Mouse (Mus musculus) bone marrow macrophage, adult 2 months (primary cell): ENCODE data around the gene 4930558K02Rik.

Experiments used
- CTCF ChIP-seq: IDR thresholded peaks from 2 replicates; pipeline ENCODE4 v1.5.1; 2012; ENCODE audit warnings: low read depth, mild to moderate bottlenecking, low read length, moderate library complexity
- POLR2A ChIP-seq: IDR thresholded peaks from 2 replicates; pipeline ENCODE4 v1.6.1; 2012; ENCODE audit warnings: mild to moderate bottlenecking, low read depth, low read length, borderline replicate concordance

- TF ChIP-seq CTCF: no peak
- TF ChIP-seq POLR2A: no peak
These were observed 63.4 kb downstream of the 4930558K02Rik start for GRCm38 (mm10) chr1:161916036-161916435.
